Mouse (Mus musculus) lung, adult 2 months (tissue): ENCODE data around the gene Ppm1h. TPM values are rescaled to one million over a fixed set of nuclear protein-coding genes. Genes with fewer than 3 reads are reported as not detected.
A peak's percentile ranks its signal among the peaks of the same experiment; 100 is the strongest.

ENCODE experiments used
- DNase-seq: peaks from one replicate; pipeline ENCODE4 v3.0.0; 2022
- H3K4me1 ChIP-seq: fragments of 200-500 bp; 2 replicates; pipeline ENCODE4 v1.6.1; 2011; ENCODE audit warnings: low read length; ENCODE audit not compliant: control insufficient read depth, insufficient read depth
- H3K4me3 ChIP-seq: fragments of 200-500 bp; replicated peaks from 2 replicates; pipeline ENCODE3; 2011; ENCODE audit warnings: low read depth, mild to moderate bottlenecking, control low read depth, low read length; ENCODE audit errors: extremely low read depth
- CTCF ChIP-seq: fragments of 200-500 bp; IDR thresholded peaks from 2 replicates; pipeline ENCODE4 v1.5.1; 2011; ENCODE audit warnings: mild to moderate bottlenecking, low read length, control low read depth; ENCODE audit not compliant: insufficient read depth
- POLR2A ChIP-seq: fragments of 200-500 bp; IDR thresholded peaks from 2 replicates; pipeline ENCODE4 v1.6.1; 2011; ENCODE audit warnings: low read depth, mild to moderate bottlenecking, control low read depth, low read length, borderline replicate concordance; ENCODE audit errors: extremely low read depth
- WGBS: fragments of 180-500 bp; shearing (Covaris S2); methylation state at CpG from one replicate; pipeline ENCODE4 v1.1.7; 2018; 5-methylcytosine and 5-hydroxymethylcytosine counted together
- polyA plus RNA-seq: library from polyadenylated mRNA; depleted of rRNA; stranded (reverse); fragments of >200 nt; gene quantifications from 2 replicates; pipeline ENCODE4 v1.2.3, GENCODE M21; 2012

Gene Ppm1h
- polyA plus RNA-seq, 1 experiment: 9.2 TPM

DNA sequence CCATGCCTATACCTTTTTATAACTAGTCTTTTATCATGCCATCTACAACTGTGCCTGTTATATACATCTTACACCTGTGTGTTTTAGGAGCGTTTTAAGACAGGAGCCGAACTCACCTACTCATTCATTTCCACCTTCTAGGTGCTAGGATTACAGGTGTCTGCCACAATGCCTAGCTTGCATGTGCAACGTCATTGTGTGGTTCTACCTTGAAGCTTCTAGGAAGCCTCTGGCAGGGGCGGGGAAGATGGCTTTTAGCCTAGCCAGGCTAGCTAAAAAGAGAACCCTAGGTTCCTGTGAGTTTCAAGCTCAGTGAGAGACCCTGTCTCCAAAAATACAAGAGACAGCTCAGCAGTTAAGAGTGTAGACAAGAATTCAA lies 122.2 kb downstream of the Ppm1h start:
- Histone ChIP-seq H3K4me3 (no peak overlapping the region), H3K4me1 (peaks cover 13% of the 10 kb centered on the region)
- DNase-seq: no peak
- TF ChIP-seq POLR2A (no peak), CTCF (no peak)
- 73% methylated on average over 4 of the region's 4 CpGs for WGBS

DNA sequence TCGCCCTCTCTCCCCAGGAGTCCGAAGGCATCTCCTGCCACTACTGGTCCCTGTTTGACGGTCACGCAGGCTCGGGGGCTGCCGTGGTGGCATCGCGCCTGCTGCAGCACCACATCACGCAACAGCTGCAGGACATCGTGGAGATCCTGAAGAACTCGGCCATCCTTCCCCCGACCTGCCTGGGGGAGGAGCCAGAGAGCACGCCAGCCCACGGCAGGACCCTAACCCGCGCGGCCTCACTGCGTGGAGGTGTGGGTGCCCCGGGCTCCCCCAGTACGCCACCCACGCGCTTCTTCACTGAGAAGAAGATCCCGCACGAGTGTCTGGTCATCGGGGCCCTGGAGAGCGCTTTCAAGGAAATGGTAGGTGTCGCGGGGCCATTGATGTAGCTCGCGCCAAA lies 123.7 kb downstream of the Ppm1h start:
- Histone ChIP-seq H3K4me1 (peaks cover 13% of the 10 kb centered on the region), H3K4me3 (no peak overlapping the region)
- WGBS: 44% methylated on average over 30 of the region's 30 CpGs
- no peak for DNase-seq
- TF ChIP-seq CTCF (no peak), POLR2A (no peak)

DNA sequence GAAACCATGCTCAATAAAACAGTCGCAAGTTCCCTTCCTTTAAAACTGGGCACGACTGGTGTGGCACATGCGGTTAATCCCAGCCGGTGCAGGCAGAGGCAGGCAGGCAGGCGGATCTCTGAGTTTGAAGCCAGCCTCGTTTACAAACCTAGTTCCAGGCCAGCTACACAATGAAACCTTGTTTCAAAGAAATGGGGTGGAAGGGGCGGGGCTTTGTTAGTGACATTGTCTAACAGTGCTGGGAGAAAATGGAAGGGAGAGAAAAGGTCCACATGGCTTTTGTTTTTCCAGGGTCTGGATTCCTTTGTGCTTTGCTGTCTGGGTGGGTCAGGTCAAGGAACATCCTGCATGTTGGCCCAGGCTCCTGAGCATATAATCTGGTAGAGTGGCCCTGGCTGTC lies 124.3 kb downstream of the Ppm1h start:
- no peak for DNase-seq
- H3K4me3 ChIP-seq: no peak overlapping the region
- TF ChIP-seq POLR2A (no peak), CTCF (no peak)
- WGBS: 67% methylated on average over 7 of the region's 7 CpGs
- peaks cover 18% of the 10 kb centered on the region for H3K4me1 ChIP-seq

DNA sequence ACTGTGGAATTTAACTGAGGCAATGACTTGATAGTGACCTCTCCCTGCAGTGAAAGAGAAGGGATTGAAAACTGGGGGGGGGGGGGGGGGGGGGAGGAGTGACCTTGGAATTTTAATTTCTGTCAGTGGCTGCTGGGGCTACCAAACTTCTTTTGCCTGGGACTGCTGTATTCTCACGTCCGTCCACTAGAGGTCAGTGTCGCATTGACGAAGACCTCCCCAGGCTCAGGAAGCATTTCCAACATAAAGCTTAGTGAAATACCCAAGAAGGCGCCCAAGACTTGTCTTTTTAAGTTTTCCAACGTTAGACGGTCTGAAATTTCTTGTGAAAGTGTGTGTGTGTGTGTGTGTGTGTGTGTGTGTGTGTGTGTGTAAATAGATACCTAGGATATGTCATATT lies 125.3 kb downstream of the Ppm1h start:
- WGBS: 2% methylated on average over 7 of the region's 7 CpGs
- peaks cover 18% of the 10 kb centered on the region for H3K4me1 ChIP-seq
- no peak overlapping the region for H3K4me3 ChIP-seq
- TF ChIP-seq CTCF (peak; percentile 93), POLR2A (no peak)
- DNase-seq: peak; percentile 72

DNA sequence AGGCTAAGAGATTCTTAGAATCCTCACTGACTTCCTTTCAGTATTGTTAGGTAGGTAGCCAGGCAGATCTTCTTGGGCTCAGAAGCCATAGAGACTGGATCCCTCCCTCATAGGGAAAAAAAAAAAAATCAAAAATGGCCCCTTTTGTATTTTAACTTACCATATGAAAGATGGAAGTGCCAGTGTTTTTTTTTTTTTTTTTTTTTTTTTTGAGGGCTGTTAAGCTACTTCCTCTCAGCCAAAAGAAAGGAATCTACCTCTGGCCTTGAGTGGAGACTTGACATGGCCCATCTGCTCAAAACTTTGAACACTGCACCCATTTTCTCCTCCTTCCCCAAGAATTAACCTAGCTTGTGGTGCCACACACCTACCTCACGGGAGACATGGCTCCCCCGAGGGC lies 127.3 kb downstream of the Ppm1h start:
- no peak for DNase-seq
- Histone ChIP-seq H3K4me3 (no peak overlapping the region), H3K4me1 (peaks cover 16% of the 10 kb centered on the region)
- 47% methylated on average over 2 of the region's 2 CpGs for WGBS
- TF ChIP-seq CTCF (no peak), POLR2A (no peak)

DNA sequence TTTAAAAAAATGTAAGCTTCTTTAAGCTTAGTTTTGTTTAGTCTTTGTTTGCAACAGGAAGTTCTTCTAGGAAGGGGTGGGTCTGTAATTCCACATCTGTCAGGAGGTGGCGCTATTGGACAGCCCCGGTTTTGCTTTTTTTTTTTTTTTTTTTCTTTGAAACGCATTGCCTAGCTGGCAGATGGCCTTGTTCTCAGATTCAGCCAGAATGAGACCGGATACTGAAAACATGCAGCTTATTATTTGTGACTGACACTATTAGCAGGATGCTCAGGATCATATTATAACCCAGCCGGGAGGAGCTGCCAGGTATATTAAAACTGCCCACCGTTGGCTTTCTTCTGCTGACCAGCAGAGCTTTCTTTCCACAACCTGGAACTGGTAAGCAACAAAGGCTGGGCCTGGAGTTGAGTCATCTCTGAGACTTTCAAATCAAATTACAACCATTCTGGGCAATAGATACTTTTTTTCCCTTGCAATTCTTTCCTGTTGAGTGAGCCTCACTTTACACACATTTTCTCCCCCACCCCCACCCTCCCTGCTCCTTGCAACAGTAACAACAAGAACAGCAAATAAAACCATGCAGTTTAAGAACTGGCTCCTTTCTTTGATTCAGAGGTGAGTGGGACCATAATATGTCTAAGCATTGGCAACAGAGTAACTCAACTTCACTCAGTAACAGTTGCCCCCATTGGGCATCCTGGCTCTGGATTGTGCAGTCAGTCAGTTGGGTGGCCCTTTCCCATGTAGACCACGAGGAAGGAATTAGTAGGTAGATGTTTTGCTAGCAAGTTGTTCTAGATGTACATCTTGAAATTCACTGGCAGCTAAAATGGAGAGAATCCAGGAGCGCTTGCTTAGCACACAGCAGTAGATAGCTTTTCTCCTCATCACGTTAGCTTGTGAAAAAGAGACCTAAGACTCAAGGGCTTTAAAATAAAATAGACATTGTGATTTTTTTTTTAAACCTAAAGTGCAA lies 128.9 kb downstream of the Ppm1h start:
- TF ChIP-seq POLR2A: no peak
- peak; percentile 40; the same call in 1 of the 2 replicates for TF ChIP-seq CTCF
- H3K4me3 ChIP-seq: no peak overlapping the region
- 27% methylated on average over 9 of the region's 9 CpGs for WGBS
- peak; percentile 69 for DNase-seq
- H3K4me1 ChIP-seq: peaks cover 10% of the 10 kb centered on the region

DNA sequence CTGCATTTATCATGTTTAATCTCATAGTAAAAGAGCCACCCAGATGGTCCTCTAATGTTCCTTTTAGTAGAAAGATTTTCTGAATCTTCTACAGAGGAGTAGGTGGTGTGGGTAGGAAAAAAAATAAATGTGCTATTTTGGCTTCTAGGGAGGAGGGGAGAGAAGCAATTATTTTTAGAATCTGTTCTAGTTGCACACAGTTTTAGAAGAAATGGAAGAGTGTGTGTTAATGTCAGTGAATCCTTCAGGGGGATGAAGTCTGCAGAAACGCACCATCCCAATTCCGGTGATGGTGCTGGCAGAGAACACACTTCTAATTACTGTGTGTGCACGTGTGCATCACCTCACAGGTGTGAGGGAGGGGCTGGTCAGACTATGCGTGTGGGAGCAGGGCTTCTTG lies 129.6 kb downstream of the Ppm1h start:
- DNase-seq: no peak
- TF ChIP-seq POLR2A (no peak), CTCF (no peak)
- H3K4me3 ChIP-seq: no peak overlapping the region
- peaks cover 6% of the 10 kb centered on the region for H3K4me1 ChIP-seq
- WGBS: 69% methylated on average over 4 of the region's 4 CpGs

DNA sequence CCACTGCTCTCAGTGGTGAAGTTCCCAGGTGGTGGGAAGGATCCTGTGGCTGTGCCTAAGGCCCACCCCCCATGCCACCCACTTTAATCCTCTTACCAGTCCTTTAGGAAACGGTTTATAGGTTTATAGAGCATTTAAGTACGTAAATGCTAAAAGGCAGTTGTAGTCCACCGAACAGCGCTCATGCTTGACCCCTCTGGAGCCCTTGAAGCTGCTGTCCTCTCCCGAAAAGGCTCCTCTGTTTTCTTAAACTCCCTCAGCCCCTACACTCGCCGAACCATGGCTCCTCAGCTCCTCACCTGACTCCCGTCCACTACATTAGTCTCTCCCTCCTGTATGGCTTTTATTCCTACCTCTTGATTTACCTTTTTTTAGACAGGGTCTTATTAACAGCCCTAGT lies 131.3 kb downstream of the Ppm1h start:
- 74% methylated on average over 8 of the region's 8 CpGs for WGBS
- Histone ChIP-seq H3K4me1 (peaks cover 6% of the 10 kb centered on the region), H3K4me3 (no peak overlapping the region)
- TF ChIP-seq CTCF (no peak), POLR2A (no peak)
- no peak for DNase-seq

DNA sequence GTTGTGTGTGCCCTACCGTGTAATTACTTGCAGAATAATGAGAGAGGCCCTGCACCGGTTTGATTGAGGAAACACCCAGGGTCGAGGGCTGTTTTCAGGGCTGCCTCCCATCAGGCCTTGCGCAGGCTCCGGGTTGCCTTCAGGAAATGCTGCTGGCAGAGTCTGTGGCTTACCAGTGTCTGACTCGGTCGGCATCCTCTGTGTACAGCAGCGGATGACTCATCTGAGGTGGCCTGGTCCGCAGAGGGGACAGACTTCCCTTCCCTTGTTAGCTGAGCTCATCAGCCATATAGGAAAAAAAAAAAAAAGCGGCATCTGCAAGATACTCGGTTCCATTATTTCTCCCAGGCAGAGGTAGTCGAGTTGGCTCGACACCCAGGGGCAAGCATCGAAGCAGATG lies 136.5 kb downstream of the Ppm1h start:
- TF ChIP-seq CTCF (no peak), POLR2A (peak; percentile 35; the same call in 1 of the 2 replicates)
- Histone ChIP-seq H3K4me3 (peak overlapping the region; percentile 11), H3K4me1 (no peaks in the 10 kb centered on the region)
- WGBS: 35% methylated on average over 14 of the region's 14 CpGs
- peak; percentile 18 for DNase-seq

DNA sequence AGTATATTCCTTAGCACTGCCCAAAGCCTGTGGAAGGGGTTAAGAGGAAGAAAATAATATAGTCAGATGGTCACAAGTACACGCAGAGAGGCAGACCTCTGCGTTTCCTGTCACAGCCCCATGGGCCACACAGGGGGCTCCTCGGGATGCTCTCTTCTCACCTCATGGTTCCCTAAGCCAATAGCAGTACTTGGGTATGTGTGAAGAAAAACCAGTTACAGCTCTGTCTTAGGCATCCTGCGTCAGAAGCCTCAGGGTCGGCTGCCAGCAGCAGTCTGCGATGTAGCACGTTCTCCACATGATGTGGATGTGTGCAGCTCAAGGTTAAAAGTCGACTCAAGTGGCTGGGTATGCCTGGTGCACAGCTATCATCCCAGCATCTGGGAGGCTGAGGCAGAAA lies 139.2 kb downstream of the Ppm1h start:
- 69% methylated on average over 8 of the region's 8 CpGs for WGBS
- no peak for TF ChIP-seq CTCF
- TF ChIP-seq POLR2A: no peak
- Histone ChIP-seq H3K4me1 (no peaks in the 10 kb centered on the region), H3K4me3 (no peak overlapping the region)
- no peak for DNase-seq

DNA sequence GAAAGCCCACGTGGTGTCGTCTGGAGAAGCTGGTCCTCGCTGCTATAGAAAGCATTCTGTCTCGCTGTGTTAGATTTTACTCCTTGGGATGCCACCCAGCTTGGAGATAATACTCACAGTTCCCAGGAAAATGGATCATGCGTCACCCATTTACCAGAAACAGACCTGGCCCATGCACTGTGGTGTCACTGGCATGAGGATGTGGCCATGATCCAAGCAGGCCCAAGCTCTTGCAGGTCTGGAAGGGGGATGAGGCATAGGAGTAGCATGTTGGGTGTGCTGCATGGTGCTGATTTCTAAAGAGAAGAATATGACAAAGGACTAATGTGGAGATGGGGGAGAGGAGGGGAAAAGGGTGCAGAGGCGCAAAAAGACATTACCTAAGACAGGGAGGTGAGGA lies 141.2 kb downstream of the Ppm1h start:
- 95% methylated on average over 6 of the region's 6 CpGs for WGBS
- no peak for DNase-seq
- TF ChIP-seq CTCF: no peak
- no peak for TF ChIP-seq POLR2A
- Histone ChIP-seq H3K4me1 (no peaks in the 10 kb centered on the region), H3K4me3 (no peak overlapping the region)
